9 mouse cellular contexts compared by ENCODE assay signal in the genomic region with DNA sequence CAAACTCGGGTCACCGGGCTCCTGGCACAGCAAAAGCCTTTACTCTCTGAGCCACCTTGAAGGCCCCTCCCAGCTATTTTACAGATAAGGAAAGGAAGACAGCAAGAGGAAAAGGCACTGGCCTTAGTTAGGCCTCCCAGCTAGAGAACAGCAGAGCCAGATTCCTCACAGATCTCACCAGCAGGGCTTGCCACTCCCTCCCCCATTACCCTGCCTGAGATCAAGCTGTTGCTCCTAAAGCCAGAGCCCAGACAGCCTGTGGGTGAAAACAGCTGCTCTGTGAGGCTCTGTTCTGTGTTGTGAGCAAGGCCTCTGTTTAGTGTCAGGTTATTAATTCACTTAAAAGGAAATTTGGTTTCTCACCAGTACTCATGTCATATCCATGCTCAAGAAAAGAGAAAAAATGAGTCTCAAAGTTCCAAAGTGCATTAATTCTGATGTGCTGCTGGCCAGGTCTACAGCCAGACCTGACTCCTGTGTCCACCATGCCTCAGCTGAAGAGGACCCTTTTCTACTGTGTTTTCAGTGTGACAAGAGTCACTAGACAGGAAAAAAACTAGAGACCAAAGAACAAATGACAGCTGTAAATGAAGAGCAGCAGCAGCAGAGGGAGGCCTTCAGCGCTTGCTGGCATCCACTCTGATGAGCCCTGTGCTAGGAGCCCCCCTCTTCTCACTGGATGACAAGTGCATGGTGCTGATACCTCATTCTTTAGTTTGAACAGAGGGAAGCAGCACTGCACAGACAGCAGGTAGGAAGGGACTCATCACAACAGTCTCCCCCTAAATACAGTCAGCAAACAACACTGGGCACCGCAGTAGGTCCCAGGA. TPM values are rescaled to one million over a fixed set of nuclear protein-coding genes. Genes with fewer than 3 reads are reported as not detected.
DNase-seq lines count a peak whose midpoint lies in the region; ATAC-seq lines count a peak whose summit lies in the region.
"Had no signal": no experiment of that assay in that cellular context is flagged by ENCODE, and none has a peak within 500 bp of the region (broad histone marks: within the 10 kb centered on the region; RNA-seq: fewer than 3 reads in every experiment).

No protein-coding gene starts in this region.

- no peaks in the 10 kb centered on the region for H3K36me3 ChIP-seq in forebrain, embryonic 10.5 days (replicated peaks)
- H3K36me3 ChIP-seq in forebrain, embryonic 13.5 days (ENCODE audit: poor library complexity, severe bottlenecking) = peaks cover 12% of the 10 kb centered on the region; the same call in 1 of the 2 replicates
- H3K36me3 ChIP-seq in limb, embryonic 11.5 days (ENCODE audit: control insufficient read depth, insufficient read depth, low read length) = 0 out of 2 replicates have a peak, but pooled peaks cover 2% of the 10 kb centered on the region
- H3K36me3 ChIP-seq: liver, embryonic 13.5 days had no signal

- no peak for DNase-seq in forebrain, embryonic 10.5 days (ENCODE audit: extremely low spot score, low spot score)
- DNase-seq in urinary bladder, postnatal 14 days (ENCODE audit: low spot score) = peak; percentile 46
- no peak for DNase-seq in urinary bladder, postnatal 25 days (ENCODE audit: low spot score)
- DNase-seq in limb, embryonic 11.5 days (ENCODE audit: low spot score) = peak; percentile 48
- DNase-seq in yolk sac, embryonic 10.5 days (ENCODE audit: low spot score) = peak; percentile 60
- no peak for DNase-seq in urinary bladder, adult 2 months (ENCODE audit: low spot score)
- DNase-seq in spleen, postnatal 14 days (ENCODE audit: low spot score in 2 of 2) = no peak
- DNase-seq: liver, embryonic 13.5 days had no signal

- H3K9me3 ChIP-seq in forebrain, embryonic 10.5 days = no peaks in the 10 kb centered on the region
- H3K9me3 ChIP-seq in forebrain, embryonic 13.5 days (replicated peaks) = no peaks in the 10 kb centered on the region
- no peaks in the 10 kb centered on the region for H3K9me3 ChIP-seq in limb, embryonic 11.5 days (ENCODE audit: control insufficient read depth, low read length)
- H3K9me3 ChIP-seq: liver, embryonic 13.5 days had no signal

- no peak overlapping the region for H3K4me3 ChIP-seq in forebrain, embryonic 10.5 days
- no peak overlapping the region for H3K4me3 ChIP-seq in forebrain, embryonic 13.5 days
- H3K4me3 ChIP-seq in limb, embryonic 11.5 days (ENCODE audit: low read depth, low read length) = no peak overlapping the region
- H3K4me3 ChIP-seq: liver, embryonic 13.5 days had no signal

- H3K9ac ChIP-seq in forebrain, embryonic 13.5 days = no peak overlapping the region
- no peak overlapping the region for H3K9ac ChIP-seq in limb, embryonic 11.5 days (ENCODE audit: low read length)
- H3K9ac ChIP-seq: liver, embryonic 13.5 days had no signal

- 93% methylated on average over 4 of the region's 4 CpGs for WGBS in forebrain, embryonic 10.5 days
- 85% methylated on average over 4 of the region's 4 CpGs for WGBS in forebrain, embryonic 13.5 days
- 62% methylated on average over 4 of the region's 4 CpGs for WGBS in limb, embryonic 11.5 days

- ATAC-seq in forebrain, embryonic 13.5 days = no peak
- ATAC-seq in limb, embryonic 11.5 days (ENCODE audit: insufficient number of reproducible peaks, low FRiP score, low TSS enrichment, low read depth) = no peak

- 0 out of 2 replicates have a peak overlapping the region, but pooled peaks have one; percentile 75 for H3K27ac ChIP-seq in forebrain, embryonic 10.5 days
- H3K27ac ChIP-seq in forebrain, embryonic 13.5 days = no peak overlapping the region
- 0 out of 2 replicates have a peak overlapping the region, but pooled peaks have one; percentile 26 for H3K27ac ChIP-seq in limb, embryonic 11.5 days (replicated peaks; ENCODE audit: low read depth, low read length)
- H3K27ac ChIP-seq: liver, embryonic 13.5 days had no signal

- H3K4me2 ChIP-seq in forebrain, embryonic 13.5 days = no peak overlapping the region
- no peak overlapping the region for H3K4me2 ChIP-seq in limb, embryonic 11.5 days (ENCODE audit: low read depth, severe bottlenecking)
- H3K4me2 ChIP-seq: liver, embryonic 13.5 days had no signal

- H3K4me1 ChIP-seq in forebrain, embryonic 10.5 days = peaks cover 25% of the 10 kb centered on the region
- H3K4me1 ChIP-seq in forebrain, embryonic 13.5 days = peaks cover 24% of the 10 kb centered on the region
- peaks cover 22% of the 10 kb centered on the region for H3K4me1 ChIP-seq in limb, embryonic 11.5 days (ENCODE audit: control insufficient read depth, insufficient read depth, low read length)
- H3K4me1 ChIP-seq: liver, embryonic 13.5 days had no signal

- H3K27me3 ChIP-seq in forebrain, embryonic 10.5 days (ENCODE audit: poor library complexity, severe bottlenecking) = no peaks in the 10 kb centered on the region
- H3K27me3 ChIP-seq in forebrain, embryonic 13.5 days = no peaks in the 10 kb centered on the region
- no peaks in the 10 kb centered on the region for H3K27me3 ChIP-seq in limb, embryonic 11.5 days (ENCODE audit: control insufficient read depth, insufficient read depth, low read length)
- H3K27me3 ChIP-seq: liver, embryonic 13.5 days had no signal

RNA-seq across cellular contexts. Expression of a gene that starts 55.8 kb away (rescaled TPM):
- polyA plus RNA-seq in forebrain, embryonic 10.5 days (2016; fragmentation: Nextera tagmentation; extraction: Ambion mirVana) = 6.2 and 6.9 TPM in 2 replicates
- 27.2 and 31.1 TPM in 2 replicates for polyA plus RNA-seq in forebrain, embryonic 13.5 days (2015; fragmentation: Nextera tagmentation; extraction: Ambion mirVana)
- 4.6 and 5.0 TPM in 2 replicates for polyA plus RNA-seq in limb, embryonic 11.5 days (2014; fragmentation: Nextera tagmentation; extraction: Ambion mirVana)
- polyA plus RNA-seq in urinary bladder, adult 2 months (2012; rRNA removed) = 8.2 and 8.4 TPM in 2 replicates

Comparison
In these comparisons a context has a peak if more than half of its experiments do, and no peak if none do; other contexts are left out.
1. DNase-seq: peak in urinary bladder, postnatal 14 days (single experiment), limb, embryonic 11.5 days (single experiment) and yolk sac, embryonic 10.5 days (single experiment); none in forebrain, embryonic 10.5 days (single experiment), urinary bladder, postnatal 25 days (single experiment), urinary bladder, adult 2 months (single experiment) and spleen, postnatal 14 days (0 of 2).